Mouse (Mus musculus): ENCODE measurements around the gene Pitpna.

GRCm38 (mm10) chr11:75595816-75596215 is 7.9 kb downstream of the Pitpna start:
- TF ChIP-seq MAFK (IDR thresholded peaks at IDR 0.05; ENCODE audit: insufficient read depth, low read depth, low read length) (0 out of 2 replicates have a peak, but pooled peaks have one; percentile 39), HCFC1 (IDR thresholded peaks at IDR 0.05; ENCODE audit: borderline replicate concordance, insufficient read depth, low read length) (no peak), ZNF384 (IDR thresholded peaks at IDR 0.05; ENCODE audit: low read depth, low read length) (no peak)
